Mouse (Mus musculus) Patski (cell line): ENCODE data around the gene Eif3b. TPM values are rescaled to one million over a fixed set of nuclear protein-coding genes. Genes with fewer than 3 reads are reported as not detected.

Source experiments
- ATAC-seq: fragments of 100-300 bp; one replicate; pipeline ENCODE4 v1.8.0; 2021
- CTCF ChIA-PET: fragments of 350-600 bp; sonication (Branson Sonifier 250); formaldehyde crosslinking; loops from one replicate; lab custom pipeline; 2022; ENCODE audit warnings: inconsistent platforms; lab: Charles Lee
- POLR2A ChIA-PET: fragments of 350-600 bp; sonication (Branson Sonifier 250); formaldehyde crosslinking; loops from one replicate; lab custom pipeline; 2022; ENCODE audit warnings: antibody characterized with exemption, inconsistent platforms; lab: Charles Lee
- DNase-seq: peaks from one replicate; pipeline ENCODE4 v3.0.0-alpha.2; 2011; ENCODE audit warnings: low read depth, low spot score
- H3K27me3 ChIP-seq: fragments of 371-371 bp; one replicate; pipeline ENCODE4 v1.5.1; 2021
- CTCF ChIP-seq: fragments of 100-300 bp; IDR thresholded peaks from one replicate; pipeline ENCODE4 v1.5.1; 2021
- in situ Hi-C: fragments of 300-500 bp; cut with MboI; formaldehyde crosslinking; loops from 3 replicates; pipeline ENCODE4 v1.11.1; 2018; ENCODE audit warnings: low pct_unique_long_range_greater_than_20kb, mixed read lengths
- polyA plus RNA-seq: library from polyadenylated mRNA; unstranded; gene quantifications from one replicate; pipeline ENCODE4 v1.2.3, GENCODE M21; 2021

Gene Eif3b
- polyA plus RNA-seq, 1 experiment from 2014 or later, result 258 TPM

- DNase-seq, result no peak
- TF ChIP-seq CTCF, result no peak
- ChIA-PET CTCF (interaction anchor here (0.6 kb wide), 1 partner anchor 32 kb away, joined by 3 read pairs; no protein-coding TSS in a partner anchor), POLR2A (interaction anchor here (0.7 kb wide), 1 partner anchor 46 kb away, joined by 5 read pairs; the partner anchor contains the start of gene Eif3b)
- H3K27me3 ChIP-seq, result no peaks in the 10 kb centered on the region
- in situ Hi-C loops, result no loop called here
- no peak for ATAC-seq
Observed at GRCm38 (mm10) chr5:140464943-140465342, 45.8 kb downstream of the Eif3b start.

GRCm38 (mm10) chr5:140472336-140472735 is 53.2 kb downstream of the Eif3b start:
- TF ChIP-seq CTCF, result no peak
- no peaks in the 10 kb centered on the region for H3K27me3 ChIP-seq
- no peak for ATAC-seq
- in situ Hi-C loops, result loop anchor here (5.0 kb wide), 1 partner anchor 65 kb away; no protein-coding TSS in a partner anchor
- ChIA-PET CTCF (no interaction called here), POLR2A (no interaction called here)
- no peak for DNase-seq

GRCm38 (mm10) chr5:140481458-140481857 is 62.3 kb downstream of the Eif3b start:
- H3K27me3 ChIP-seq, result no peaks in the 10 kb centered on the region
- DNase-seq (no peak), ATAC-seq (no peak)
- in situ Hi-C loops, result no loop called here
- TF ChIP-seq CTCF, result no peak
- ChIA-PET POLR2A (interaction anchor here (0.7 kb wide), 1 partner anchor 186 kb away, joined by 3 read pairs; no protein-coding TSS in a partner anchor), CTCF (interaction anchor here (1.9 kb wide), 1 partner anchor 55 kb away, joined by 5 read pairs; no protein-coding TSS in a partner anchor)

GRCm38 (mm10) chr5:140491142-140491541 is 72.0 kb downstream of the Eif3b start:
- H3K27me3 ChIP-seq, result no peaks in the 10 kb centered on the region
- DNase-seq, result no peak
- CTCF ChIA-PET, result no interaction called here
- no peak for ATAC-seq
- TF ChIP-seq CTCF, result no peak
- in situ Hi-C loops, result no loop called here
- POLR2A ChIA-PET, result no interaction called here

- ChIA-PET CTCF (no interaction called here), POLR2A (no interaction called here)
- in situ Hi-C loops, result no loop called here
- DNase-seq (no peak), ATAC-seq (no peak)
- H3K27me3 ChIP-seq, result no peaks in the 10 kb centered on the region
- TF ChIP-seq CTCF, result no peak
Observed at GRCm38 (mm10) chr5:140492684-140493233, 73.6 kb downstream of the Eif3b start.

Other genes starting within 250 kb of the Eif3b start
- 30.0 TPM for gene Mad1l1, start 97.8 kb upstream of the Eif3b start, polyA plus RNA-seq
- 38.0 TPM for gene Nudt1, start 97.7 kb upstream of the Eif3b start, polyA plus RNA-seq
- 13.1 TPM for gene Mrm2, start 87.4 kb upstream of the Eif3b start, polyA plus RNA-seq
- gene Snx8, start 30.1 kb upstream of the Eif3b start, polyA plus RNA-seq, result 26.3 TPM
- gene Gm4869, start 26.3 kb downstream of the Eif3b start, polyA plus RNA-seq, result not detected
- gene Chst12, start 86.2 kb downstream of the Eif3b start, polyA plus RNA-seq, result 33.2 TPM
- 1.4 TPM for gene Grifin, start 145.7 kb downstream of the Eif3b start, polyA plus RNA-seq
- gene Lfng, start 188.0 kb downstream of the Eif3b start, polyA plus RNA-seq, result 56.0 TPM
- gene Ttyh3, start 229.7 kb downstream of the Eif3b start, polyA plus RNA-seq, result 95.0 TPM